Mouse (Mus musculus): Measurements from ENCODE around the gene Lipc.

DNA sequence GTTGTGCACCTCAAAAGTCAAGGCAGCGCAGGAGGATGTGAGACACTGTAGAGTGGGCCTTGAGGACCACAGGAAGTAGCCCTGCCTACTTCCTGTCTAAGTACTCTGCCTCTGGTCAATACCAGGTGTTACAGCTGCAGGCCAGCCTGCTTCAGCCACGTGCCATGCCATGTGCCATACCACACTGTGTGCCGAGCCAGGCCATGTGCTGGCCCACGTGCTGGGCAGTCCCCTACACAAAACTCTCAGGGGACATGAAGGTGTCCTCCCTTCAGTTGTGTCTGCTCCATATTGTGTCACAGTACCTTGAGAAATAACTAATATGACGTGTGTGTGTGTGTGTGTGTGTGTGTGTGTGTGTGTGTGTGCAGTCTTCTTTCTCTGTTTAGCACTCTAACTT, 4.7 kb downstream of the Lipc start:
- TF ChIP-seq CTCF (conservative IDR thresholded peaks at IDR 0.05; ENCODE audit: low read length) (no peak), POU5F1 (IDR thresholded peaks at IDR 0.05; ENCODE audit: borderline replicate concordance, low read length) (no peak)

Measured in E14TG2a.4 (cell line).